Comparison of ENCODE assay signal across 9 mouse cellular contexts in the genomic region with DNA sequence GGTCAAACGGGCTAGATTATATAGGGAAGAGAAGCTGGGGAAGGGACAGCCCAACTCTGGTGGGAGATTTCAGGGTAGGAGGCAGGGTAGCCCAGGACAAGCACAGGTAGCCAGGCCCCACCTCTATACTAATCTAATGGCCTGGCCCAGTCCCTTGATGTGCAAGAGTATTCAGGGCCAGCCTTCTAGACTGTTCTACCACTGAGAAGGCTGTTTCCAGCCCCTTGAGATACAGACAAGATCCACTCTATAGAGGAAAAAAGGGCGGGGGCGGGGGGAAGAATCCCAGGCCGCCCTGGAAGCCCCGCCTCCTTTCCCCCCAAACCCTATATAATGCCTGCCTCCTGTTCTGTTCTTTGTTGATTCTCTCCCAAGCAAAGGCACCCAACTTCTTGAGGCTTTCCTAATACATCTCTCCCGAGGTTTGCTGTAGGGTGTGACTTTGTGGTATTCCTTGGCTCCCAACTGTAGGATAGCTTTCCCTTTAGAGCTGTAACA. TPM values are rescaled to one million over a fixed set of nuclear protein-coding genes. Genes with fewer than 3 reads are reported as not detected.
DNase-seq lines count a peak whose midpoint lies in the region; ATAC-seq lines count a peak whose summit lies in the region.
"Had no signal": no experiment of that assay in that cellular context is flagged by ENCODE, and none has a peak within 500 bp of the region (broad histone marks: within the 10 kb centered on the region; RNA-seq: fewer than 3 reads in every experiment).

No protein-coding gene starts in this region.

- no peak for DNase-seq in heart, postnatal 4 days
- DNase-seq in R1 (ENCODE audit: low read depth, low spot score): peak; percentile 56
- DNase-seq in ovary, postnatal 14 days (ENCODE audit: low spot score): no peak
- DNase-seq in right cerebral cortex, postnatal 25 days: no peak
- no peak for DNase-seq in gastrocnemius, adult 8-10 months (ENCODE audit: low spot score in 2 of 2)

- peak overlapping the region; percentile 29 to 95; a peak in 1 of 4 replicates for H3K27ac ChIP-seq in heart, embryonic 14.5 days (replicated peaks in 1 of 2; ENCODE audit: control insufficient read depth in 1 of 2, insufficient read depth in 1 of 2, low read depth in 2 of 2, low read length in 2 of 2)
- 0 out of 2 replicates have a peak overlapping the region, but pooled peaks have one; percentile 97 for H3K27ac ChIP-seq in hindbrain, embryonic 12.5 days
- no peak overlapping the region for H3K27ac ChIP-seq in midbrain, embryonic 12.5 days (replicated peaks)

- H3K27me3 ChIP-seq in heart, embryonic 14.5 days (ENCODE audit: control insufficient read depth, insufficient read depth, low read length): no peaks in the 10 kb centered on the region
- no peaks in the 10 kb centered on the region for H3K27me3 ChIP-seq in hindbrain, embryonic 12.5 days
- no peaks in the 10 kb centered on the region for H3K27me3 ChIP-seq in midbrain, embryonic 12.5 days
- H3K27me3 ChIP-seq: Patski had no signal

- 74% methylated on average over 6 of the region's 6 CpGs for WGBS in heart, embryonic 14.5 days
- 69% methylated on average over 6 of the region's 6 CpGs for WGBS in hindbrain, embryonic 12.5 days
- WGBS in midbrain, embryonic 12.5 days: 77% methylated on average over 6 of the region's 6 CpGs

- peaks cover 9 to 25% of the 10 kb centered on the region in 2 experiments for H3K4me1 ChIP-seq in heart, embryonic 14.5 days (ENCODE audit: control insufficient read depth in 2 of 2, insufficient read depth in 2 of 2, low read length in 2 of 2)
- H3K4me1 ChIP-seq in hindbrain, embryonic 12.5 days: peaks cover 20% of the 10 kb centered on the region
- peaks cover 32% of the 10 kb centered on the region for H3K4me1 ChIP-seq in midbrain, embryonic 12.5 days

- H3K4me3 ChIP-seq in heart, embryonic 14.5 days (ENCODE audit: control insufficient read depth in 1 of 2, insufficient read depth in 1 of 2, low read depth in 1 of 2, low read length in 2 of 2): peak overlapping the region in 1 of 2 experiments; percentile 61; a peak in 2 of 4 replicates
- peak overlapping the region; percentile 61 for H3K4me3 ChIP-seq in hindbrain, embryonic 12.5 days
- peak overlapping the region; percentile 62 for H3K4me3 ChIP-seq in midbrain, embryonic 12.5 days

- H3K9me3 ChIP-seq in heart, embryonic 14.5 days (ENCODE audit: control insufficient read depth, low read length): no peaks in the 10 kb centered on the region
- H3K9me3 ChIP-seq in hindbrain, embryonic 12.5 days (replicated peaks): no peaks in the 10 kb centered on the region
- H3K9me3 ChIP-seq in midbrain, embryonic 12.5 days: no peaks in the 10 kb centered on the region

- no peak for ATAC-seq in heart, embryonic 14.5 days (ENCODE audit: insufficient number of reproducible peaks, insufficient read depth, low FRiP score, low read depth)
- no peak for ATAC-seq in hindbrain, embryonic 12.5 days (ENCODE audit: low FRiP score)
- no peak for ATAC-seq in midbrain, embryonic 12.5 days (ENCODE audit: low FRiP score, low read depth)

- H3K4me2 ChIP-seq in heart, embryonic 14.5 days (ENCODE audit: low read length): peak overlapping the region; percentile 64
- H3K4me2 ChIP-seq in hindbrain, embryonic 12.5 days (replicated peaks): peak overlapping the region; percentile 81
- H3K4me2 ChIP-seq in midbrain, embryonic 12.5 days (replicated peaks): peak overlapping the region; percentile 75

- peak overlapping the region; percentile 85 for H3K9ac ChIP-seq in heart, embryonic 14.5 days (ENCODE audit: low read length)
- H3K9ac ChIP-seq in hindbrain, embryonic 12.5 days: 0 out of 2 replicates have a peak overlapping the region, but pooled peaks have one; percentile 38
- H3K9ac ChIP-seq in midbrain, embryonic 12.5 days (replicated peaks): 0 out of 2 replicates have a peak overlapping the region, but pooled peaks have one; percentile 83

- H3K36me3 ChIP-seq in heart, embryonic 14.5 days (ENCODE audit: control insufficient read depth, insufficient read depth, low read length): peaks cover 7% of the 10 kb centered on the region
- H3K36me3 ChIP-seq in hindbrain, embryonic 12.5 days: peaks cover 10% of the 10 kb centered on the region
- H3K36me3 ChIP-seq in midbrain, embryonic 12.5 days: peaks cover 12% of the 10 kb centered on the region

RNA-seq across cellular contexts. Expression of a gene that starts 0.6 kb away (rescaled TPM):
- polyA plus RNA-seq in heart, embryonic 14.5 days (2014; fragmentation: Nextera tagmentation; extraction: Ambion mirVana): 85.2 and 91.3 TPM in 2 replicates
- total RNA-seq in heart, postnatal 4 days (2021): 10 to 100 TPM; 44.2 to 46.1 TPM
- polyA plus RNA-seq in hindbrain, embryonic 12.5 days (2016; fragmentation: Nextera tagmentation; extraction: Ambion mirVana): 121 and 126 TPM in 2 replicates
- polyA plus RNA-seq in midbrain, embryonic 12.5 days (2016; fragmentation: Nextera tagmentation; extraction: Ambion mirVana): 134 and 136 TPM in 2 replicates
- total RNA-seq in gastrocnemius, adult 8-10 months (2022): 10 to 100 TPM; 34.0 to 49.3 (median 42.0) TPM

RNA-seq across cellular contexts. Expression of a gene that starts 3.6 kb away (rescaled TPM):
- polyA plus RNA-seq in heart, embryonic 14.5 days (2014; fragmentation: Nextera tagmentation; extraction: Ambion mirVana): 5.2 and 6.4 TPM in 2 replicates
- 1 to 10 TPM; 2.8 to 3.5 TPM for total RNA-seq in heart, postnatal 4 days (2021)
- polyA plus RNA-seq in hindbrain, embryonic 12.5 days (2016; fragmentation: Nextera tagmentation; extraction: Ambion mirVana): 13.7 and 16.2 TPM in 2 replicates
- 13.6 and 16.3 TPM in 2 replicates for polyA plus RNA-seq in midbrain, embryonic 12.5 days (2016; fragmentation: Nextera tagmentation; extraction: Ambion mirVana)
- 1 to 10 TPM; 2.3 to 3.7 (median 3.0) TPM for total RNA-seq in gastrocnemius, adult 8-10 months (2022)

RNA-seq across cellular contexts. Expression of a gene that starts 3.8 kb away (rescaled TPM):
- 0.70 TPM in 1 of 2 replicates, not detected in the other for polyA plus RNA-seq in heart, embryonic 14.5 days (2014; fragmentation: Nextera tagmentation; extraction: Ambion mirVana)
- under 1 TPM in 1 of 2 experiments, not detected in 1; 0.74 TPM for total RNA-seq in heart, postnatal 4 days (2021)
- 0.80 and 0.82 TPM in 2 replicates for polyA plus RNA-seq in hindbrain, embryonic 12.5 days (2016; fragmentation: Nextera tagmentation; extraction: Ambion mirVana)
- polyA plus RNA-seq in midbrain, embryonic 12.5 days (2016; fragmentation: Nextera tagmentation; extraction: Ambion mirVana): 1.0 and 4.5 TPM in 2 replicates
- 1 to 10 TPM in 1 of 4 experiments, not detected in 3; 1.9 TPM for total RNA-seq in gastrocnemius, adult 8-10 months (2022)

RNA-seq across cellular contexts. Expression of a gene that starts 21.3 kb away (rescaled TPM):
- 4.2 and 4.8 TPM in 2 replicates for polyA plus RNA-seq in heart, embryonic 14.5 days (2014; fragmentation: Nextera tagmentation; extraction: Ambion mirVana)
- total RNA-seq in heart, postnatal 4 days (2021): 1 to 10 TPM in 1 of 2 experiments, under 1 TPM in 1; 0.23 to 1.0 TPM
- 9.8 and 10.1 TPM in 2 replicates for polyA plus RNA-seq in hindbrain, embryonic 12.5 days (2016; fragmentation: Nextera tagmentation; extraction: Ambion mirVana)
- 10.4 and 11.2 TPM in 2 replicates for polyA plus RNA-seq in midbrain, embryonic 12.5 days (2016; fragmentation: Nextera tagmentation; extraction: Ambion mirVana)
- total RNA-seq in gastrocnemius, adult 8-10 months (2022): 1 to 10 TPM in 3 of 4 experiments, under 1 TPM in 1; 0.19 to 2.2 (median 1.6) TPM

RNA-seq across cellular contexts. Expression of a gene that starts 27.8 kb away (rescaled TPM):
- 6.4 and 8.5 TPM in 2 replicates for polyA plus RNA-seq in heart, embryonic 14.5 days (2014; fragmentation: Nextera tagmentation; extraction: Ambion mirVana)
- total RNA-seq in heart, postnatal 4 days (2021): 10 to 100 TPM; 10.5 to 11.0 TPM
- polyA plus RNA-seq in hindbrain, embryonic 12.5 days (2016; fragmentation: Nextera tagmentation; extraction: Ambion mirVana): 14.0 and 14.6 TPM in 2 replicates
- 17.0 and 18.8 TPM in 2 replicates for polyA plus RNA-seq in midbrain, embryonic 12.5 days (2016; fragmentation: Nextera tagmentation; extraction: Ambion mirVana)
- total RNA-seq in gastrocnemius, adult 8-10 months (2022): 1 to 10 TPM in 1 of 4 experiments, under 1 TPM in 3; 0.87 to 1.1 (median 0.95) TPM
